Mouse (Mus musculus) megakaryocyte, embryonic 14.5 days (primary cell): ENCODE data around the gene Atp5c1.

Source experiments
- FLI1 ChIP-seq: IDR thresholded peaks from 2 replicates; pipeline ENCODE4 v1.6.1; 2012; ENCODE audit warnings: low read length, inconsistent platforms, mixed read lengths
- GATA1 ChIP-seq: IDR thresholded peaks from 3 replicates; pipeline ENCODE4 v1.6.1; 2012; ENCODE audit warnings: mixed read lengths, low read length, inconsistent platforms, borderline replicate concordance

GRCm38 (mm10) chr2:10100471-10100870 is 20.2 kb upstream of the Atp5c1 start:
- TF ChIP-seq GATA1 (no peak), FLI1 (no peak)
